Mouse (Mus musculus) hindbrain, postnatal 0 days (tissue): ENCODE measurements at regions not wholly inside any gene's neighbourhood (a gene's known extent, or its start where the extent isn't known, plus 50 kb on each side); places are given as distances from the start of the nearest gene placed in this dataset.

ENCODE experiments used
- ATAC-seq: fragments of 200-750 bp; cut with Nextera tagmentation; 2 replicates; pipeline ENCODE4 v1.8.0; 2017; ENCODE audit warnings: mild to moderate bottlenecking, moderate TSS enrichment, moderate library complexity
- DNase-seq: peaks from one replicate; pipeline ENCODE4 v3.0.0-alpha.2; 2015; ENCODE audit warnings: low spot score
- H3K27ac ChIP-seq: fragments of 300-500 bp; sonication (generic); 2 replicates; pipeline ENCODE4 v1.5.1; 2014; ENCODE audit warnings: mild to moderate bottlenecking
- H3K27me3 ChIP-seq: fragments of 300-500 bp; sonication (generic); 2 replicates; pipeline ENCODE4 v1.6.1; 2014; ENCODE audit warnings: low read length, mixed read lengths; ENCODE audit not compliant: insufficient read depth
- H3K36me3 ChIP-seq: fragments of 300-500 bp; sonication (generic); 2 replicates; pipeline ENCODE4 v1.6.1; 2014; ENCODE audit warnings: low read length, mixed read lengths; ENCODE audit not compliant: insufficient read depth
- H3K4me1 ChIP-seq: fragments of 300-500 bp; sonication (generic); 2 replicates; pipeline ENCODE4 v1.6.1; 2014; ENCODE audit warnings: antibody characterized with exemption, low read length, mixed read lengths; ENCODE audit not compliant: insufficient read depth
- H3K4me2 ChIP-seq: fragments of 300-500 bp; sonication (generic); 2 replicates; pipeline ENCODE4 v1.6.1; 2014; ENCODE audit warnings: low read depth, mild to moderate bottlenecking, low read length, moderate library complexity, mixed read lengths
- H3K4me3 ChIP-seq: fragments of 300-500 bp; sonication (generic); 2 replicates; pipeline ENCODE4 v1.5.1; 2014; ENCODE audit warnings: low read length
- H3K9ac ChIP-seq: fragments of 300-500 bp; sonication (generic); replicated peaks from 2 replicates; pipeline ENCODE4 v1.6.1; 2014; ENCODE audit warnings: mild to moderate bottlenecking, low read length, moderate library complexity, mixed read lengths
- H3K9me3 ChIP-seq: fragments of 300-500 bp; sonication (generic); 2 replicates; pipeline ENCODE4 v1.6.1; 2016; ENCODE audit warnings: low read length, mixed read lengths
- CTCF ChIP-seq: IDR thresholded peaks from 2 replicates; pipeline ENCODE4 v1.5.1; 2016; ENCODE audit warnings: antibody characterized with exemption, control low read depth, low read depth
- WGBS: fragments of 180-500 bp; shearing (Covaris S2); extraction: QIAGEN DNeasy Blood & Tissue Kit; methylation state at CpG from one replicate; pipeline ENCODE4 v1.1.7; 2014; 5-methylcytosine and 5-hydroxymethylcytosine counted together

DNA sequence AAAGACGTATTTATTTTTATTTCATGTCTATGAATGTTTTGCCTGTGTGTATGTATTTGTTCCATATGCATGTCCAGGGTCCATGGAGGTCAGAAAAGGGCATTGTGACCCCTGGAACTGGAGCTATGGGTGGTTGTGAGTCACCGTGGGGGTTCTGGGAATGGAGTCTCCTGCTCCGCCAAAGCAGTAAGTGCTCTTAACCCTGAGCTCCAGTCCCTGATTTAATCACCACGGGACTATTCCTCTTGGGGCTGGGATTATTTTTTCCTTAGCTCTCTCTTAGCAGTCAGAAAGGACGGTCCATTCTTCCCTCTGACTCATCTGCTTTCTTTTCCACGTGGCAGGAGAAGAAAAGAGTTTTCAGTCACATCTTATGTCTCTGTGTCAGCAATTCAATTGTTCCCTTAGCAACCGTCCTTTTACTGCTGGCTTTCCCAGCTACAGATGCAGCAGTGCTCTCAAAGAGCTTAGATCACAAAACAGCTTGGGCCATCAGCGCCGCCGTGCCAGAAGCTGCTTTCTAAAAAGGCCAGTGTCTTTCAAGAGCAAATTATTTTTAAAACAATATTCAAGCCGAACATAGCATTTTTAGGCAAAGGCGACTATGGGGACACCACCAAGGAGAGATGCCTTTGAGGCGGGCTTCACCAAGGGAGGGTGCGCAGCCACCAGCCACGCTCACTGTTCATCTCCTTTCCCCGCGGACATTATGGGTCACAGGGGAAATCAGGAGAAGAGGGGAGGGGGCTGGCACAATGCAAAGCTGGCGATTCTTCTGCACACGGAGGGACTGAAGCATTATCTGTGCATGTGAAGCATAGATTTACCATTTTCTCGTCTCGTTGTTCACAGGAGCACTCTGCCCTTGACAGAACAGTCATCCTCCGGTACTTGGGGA lies 110.8 kb downstream of the Map3k7 start:
- ATAC-seq (peak; percentile 92), DNase-seq (peak; percentile 80)
- WGBS, result 3% methylated on average over 22 of the region's 22 CpGs
- Histone ChIP-seq H3K27me3 (no peaks in the 10 kb centered on the region), H3K4me3 (peak overlapping the region; percentile 23), H3K4me1 (peaks cover 17% of the 10 kb centered on the region; the same call in 1 of the 2 replicates), H3K9ac (peak overlapping the region; percentile 48), H3K9me3 (no peaks in the 10 kb centered on the region; the same call in 1 of the 2 replicates), H3K27ac (peak overlapping the region; percentile 85), H3K36me3 (no peaks in the 10 kb centered on the region), H3K4me2 (peak overlapping the region; percentile 58)
- TF ChIP-seq CTCF, result no peak

DNA sequence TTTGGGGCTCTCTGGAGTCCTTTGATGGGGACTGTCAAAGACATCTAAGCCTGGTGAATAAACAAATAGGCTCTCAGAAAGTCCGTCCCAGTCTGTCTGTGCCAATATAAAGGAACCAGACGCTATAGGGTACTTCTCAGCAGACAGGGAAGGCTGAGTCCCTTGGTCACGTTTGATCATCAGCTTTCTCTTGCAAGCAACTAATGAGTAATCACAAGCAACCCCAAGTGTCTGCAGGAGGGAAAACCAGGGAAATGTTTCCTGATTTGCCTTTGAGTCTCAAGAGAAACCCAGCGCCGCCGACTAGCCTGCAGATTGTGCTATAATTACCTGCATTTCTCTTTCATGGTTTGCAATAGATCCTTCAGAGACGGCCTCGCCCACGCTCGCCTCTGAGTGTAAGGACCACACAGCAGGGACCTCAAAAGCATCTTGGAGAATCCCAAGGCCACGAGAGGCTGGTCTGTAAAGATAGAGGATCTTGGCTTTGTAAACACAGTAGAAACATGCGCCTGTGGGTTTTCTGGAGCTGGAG lies 112.6 kb downstream of the Map3k7 start:
- no peak overlapping the region for H3K4me2 ChIP-seq
- no peaks in the 10 kb centered on the region for H3K36me3 ChIP-seq
- no peak overlapping the region for H3K9ac ChIP-seq
- peaks cover 17% of the 10 kb centered on the region; the same call in 1 of the 2 replicates for H3K4me1 ChIP-seq
- no peak overlapping the region for H3K4me3 ChIP-seq
- H3K27ac ChIP-seq, result no peak overlapping the region
- ATAC-seq (no peak), DNase-seq (no peak)
- 56% methylated on average over 12 of the region's 12 CpGs for WGBS
- H3K9me3 ChIP-seq, result no peaks in the 10 kb centered on the region
- H3K27me3 ChIP-seq, result no peaks in the 10 kb centered on the region
- TF ChIP-seq CTCF, result no peak

DNA sequence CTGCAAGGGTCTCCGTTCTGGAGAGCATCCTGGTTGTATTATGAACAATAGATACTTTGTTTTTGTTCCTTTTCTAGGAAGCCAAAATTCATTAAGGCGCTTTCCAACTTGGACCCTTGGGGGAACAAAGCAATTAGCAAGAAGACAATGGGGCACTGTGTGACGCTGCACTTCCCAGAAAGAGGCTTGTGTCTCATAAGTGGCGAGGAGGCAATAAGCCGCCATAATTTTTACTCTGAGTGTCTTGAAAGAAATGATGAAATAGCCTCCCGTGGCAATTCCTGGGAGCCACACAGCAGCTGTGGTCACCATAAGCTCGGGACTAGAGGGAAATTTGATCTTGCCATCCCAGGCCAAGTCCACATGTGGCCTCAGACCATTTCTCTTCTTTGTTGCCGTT lies 119.6 kb downstream of the Map3k7 start:
- no peak for TF ChIP-seq CTCF
- Histone ChIP-seq H3K4me1 (peaks cover 6% of the 10 kb centered on the region; the same call in 1 of the 2 replicates), H3K9me3 (no peaks in the 10 kb centered on the region), H3K4me2 (no peak overlapping the region), H3K27me3 (no peaks in the 10 kb centered on the region), H3K36me3 (no peaks in the 10 kb centered on the region), H3K4me3 (no peak overlapping the region), H3K27ac (no peak overlapping the region), H3K9ac (no peak overlapping the region)
- 21% methylated on average over 8 of the region's 8 CpGs for WGBS
- 0 out of 2 replicates have a peak, but pooled peaks have one; percentile 49 for ATAC-seq
- peak; percentile 30 for DNase-seq

GRCm38 (mm10) chr4:32084250-32084869 lies 120.5 kb downstream of the Map3k7 start:
- Histone ChIP-seq H3K27ac (no peak overlapping the region), H3K4me3 (no peak overlapping the region), H3K9ac (no peak overlapping the region), H3K36me3 (no peaks in the 10 kb centered on the region), H3K4me2 (no peak overlapping the region), H3K9me3 (no peaks in the 10 kb centered on the region), H3K27me3 (no peaks in the 10 kb centered on the region), H3K4me1 (peaks cover 6% of the 10 kb centered on the region; the same call in 1 of the 2 replicates)
- WGBS, result 90% methylated on average over 10 of the region's 10 CpGs
- no peak for DNase-seq
- ATAC-seq, result no peak
- no peak for TF ChIP-seq CTCF

DNA sequence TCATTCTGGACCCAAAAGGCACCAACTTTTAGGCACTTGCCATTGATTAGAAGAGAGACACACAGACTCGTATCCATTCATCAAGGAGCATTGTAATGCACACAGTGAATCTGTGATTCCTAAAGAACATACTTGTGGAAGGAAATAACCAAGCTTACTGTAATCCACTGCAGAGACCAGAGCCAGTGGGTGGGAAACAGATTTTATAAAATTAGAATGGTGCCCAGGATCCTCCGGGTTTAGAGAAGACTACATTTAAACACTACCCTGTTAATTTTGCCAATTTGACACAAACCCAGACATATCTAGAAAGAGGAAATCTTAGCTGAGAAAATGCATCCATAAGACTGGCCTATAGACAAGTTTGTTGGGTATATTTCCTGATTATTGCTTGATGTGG lies 121.1 kb downstream of the Map3k7 start:
- no peaks in the 10 kb centered on the region for H3K27me3 ChIP-seq
- H3K9ac ChIP-seq, result no peak overlapping the region
- no peak overlapping the region for H3K27ac ChIP-seq
- no peak for DNase-seq
- peaks cover 6% of the 10 kb centered on the region; the same call in 1 of the 2 replicates for H3K4me1 ChIP-seq
- WGBS, result 94% methylated on average over 2 of the region's 2 CpGs
- no peaks in the 10 kb centered on the region for H3K36me3 ChIP-seq
- H3K9me3 ChIP-seq, result no peaks in the 10 kb centered on the region
- no peak overlapping the region for H3K4me3 ChIP-seq
- H3K4me2 ChIP-seq, result no peak overlapping the region
- no peak for ATAC-seq
- TF ChIP-seq CTCF, result no peak

GRCm38 (mm10) chr4:32091086-32091485 lies 127.2 kb downstream of the Map3k7 start:
- Histone ChIP-seq H3K27ac (no peak overlapping the region), H3K4me3 (no peak overlapping the region), H3K4me2 (no peak overlapping the region), H3K9ac (no peak overlapping the region), H3K36me3 (no peaks in the 10 kb centered on the region), H3K27me3 (no peaks in the 10 kb centered on the region), H3K4me1 (no peaks in the 10 kb centered on the region), H3K9me3 (no peaks in the 10 kb centered on the region)
- TF ChIP-seq CTCF, result no peak; the same call in 1 of the 2 replicates
- DNase-seq (no peak), ATAC-seq (no peak)
- WGBS, result 86% methylated on average over 10 of the region's 10 CpGs
